ENCODE assay signal across 8 mouse cellular contexts in genomic region chr13:110018431-110018901, GRCm38 (mm10).
A peak's percentile ranks its signal among the peaks of the same experiment; 100 is the strongest.
DNase-seq lines count a peak whose midpoint lies in the region.

No protein-coding gene starts in this region.

- H3K9me3 ChIP-seq in megakaryocyte, embryonic 14.5 days = peaks cover 12% of the 10 kb centered on the region

- peak; percentile 68 for DNase-seq in T-cell, adult 2 months (ENCODE audit: low spot score)
- DNase-seq in cerebellum, postnatal 36 days = peak; percentile 83 to 87
- DNase-seq in gastrocnemius, adult 8-10 months (ENCODE audit: low spot score in 2 of 2) = peak; percentile 45 to 57
- peak; percentile 84 for DNase-seq in induced T-regulatory cell, adult 2 months (ENCODE audit: low read depth)
- DNase-seq in left cerebral cortex, adult 8-10 months (ENCODE audit: low spot score in 2 of 2) = peak; percentile 67
- DNase-seq in right cerebral cortex, adult 2 months (ENCODE audit: low spot score in 2 of 2) = peak; percentile 91 to 93
- DNase-seq in urinary bladder, postnatal 10 days (ENCODE audit: low spot score) = peak; percentile 26

- H3K36me3 ChIP-seq in megakaryocyte, embryonic 14.5 days (replicated peaks; ENCODE audit: low read length) = no peaks in the 10 kb centered on the region

- peaks cover 12% of the 10 kb centered on the region for H3K4me1 ChIP-seq in megakaryocyte, embryonic 14.5 days

- H3K27me3 ChIP-seq in megakaryocyte, embryonic 14.5 days (replicated peaks) = peaks cover 73% of the 10 kb centered on the region

- peak overlapping the region; percentile 87 for H3K4me3 ChIP-seq in megakaryocyte, embryonic 14.5 days (replicated peaks)

Comparison
In these comparisons a context has a peak if more than half of its experiments do, and no peak if none do; other contexts are left out.
1. Peak in every context shown above with its lines: DNase-seq and H3K4me3 ChIP-seq.
2. DNase-seq: peak in every context shown above with its lines; median percentile 92 in right cerebral cortex, adult 2 months; 85 in cerebellum, postnatal 36 days; 84 in induced T-regulatory cell, adult 2 months; 68 in T-cell, adult 2 months; 67 in left cerebral cortex, adult 8-10 months; 51 in gastrocnemius, adult 8-10 months; 26 in urinary bladder, postnatal 10 days.